Mouse (Mus musculus) hindbrain, embryonic 10.5 days (tissue): ENCODE results near the gene Ndufaf5. TPM values are rescaled to one million over a fixed set of nuclear protein-coding genes. Genes with fewer than 3 reads are reported as not detected.
A peak's percentile ranks its signal among the peaks of the same experiment; 100 is the strongest.

Experiments
- DNase-seq: peaks from one replicate; pipeline ENCODE4 v3.0.0-alpha.2; 2017; ENCODE audit warnings: low spot score
- H3K27ac ChIP-seq: fragments of 300-500 bp; sonication (generic); 2 replicates; pipeline ENCODE4 v1.5.1; 2016; ENCODE audit warnings: mild to moderate bottlenecking, moderate library complexity
- H3K27me3 ChIP-seq: fragments of 300-500 bp; sonication (generic); 2 replicates; pipeline ENCODE4 v1.6.1; 2016; ENCODE audit warnings: mild to moderate bottlenecking; ENCODE audit not compliant: poor library complexity, insufficient read depth, severe bottlenecking
- H3K36me3 ChIP-seq: fragments of 300-500 bp; sonication (generic); 2 replicates; pipeline ENCODE4 v1.6.1; 2016; ENCODE audit warnings: mild to moderate bottlenecking, moderate library complexity
- H3K4me1 ChIP-seq: fragments of 300-500 bp; sonication (generic); replicated peaks from 2 replicates; pipeline ENCODE4 v1.6.1; 2016; ENCODE audit warnings: mild to moderate bottlenecking
- H3K4me3 ChIP-seq: fragments of 300-500 bp; sonication (generic); 2 replicates; pipeline ENCODE4 v1.5.1; 2016; ENCODE audit warnings: mild to moderate bottlenecking, moderate library complexity
- H3K9me3 ChIP-seq: fragments of 300-500 bp; sonication (generic); 2 replicates; pipeline ENCODE4 v1.6.1; 2016; ENCODE audit warnings: mild to moderate bottlenecking, moderate library complexity
- WGBS: fragments of 180-500 bp; shearing (Covaris S2); methylation state at CpG from one replicate; pipeline ENCODE4 v1.1.7; 2016; 5-methylcytosine and 5-hydroxymethylcytosine counted together
- polyA plus RNA-seq: library from polyadenylated mRNA; unstranded; fragments of >200 nt; fragmentation: Nextera tagmentation; extraction: Ambion mirVana; gene quantifications from 2 replicates; pipeline ENCODE4 v1.2.1, GENCODE M21; 2016

Gene Ndufaf5
- polyA plus RNA-seq, 1 experiment from 2014 or later = 29.2 TPM

DNA sequence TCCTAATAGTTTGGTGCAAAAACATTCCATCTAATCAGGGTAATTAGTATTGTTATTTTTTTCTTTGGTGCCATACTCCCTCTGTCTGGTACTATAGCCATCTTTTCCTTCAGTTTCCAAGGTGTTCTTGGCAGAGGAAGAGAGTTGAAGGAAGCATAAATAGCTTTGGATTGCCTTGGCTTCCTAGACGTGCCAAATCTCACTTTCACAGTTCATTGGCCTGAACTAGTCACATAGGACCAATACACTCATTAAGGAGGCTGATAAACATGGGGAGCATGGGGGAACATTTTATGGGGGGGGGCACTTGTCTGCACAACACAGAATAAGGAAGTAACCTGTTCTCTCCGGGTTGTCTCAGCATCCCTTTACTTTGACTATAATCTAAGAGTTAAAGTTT, 45.0 kb downstream of the Ndufaf5 start:
- H3K36me3 ChIP-seq = no peaks in the 10 kb centered on the region
- peaks cover 5% of the 10 kb centered on the region for H3K4me1 ChIP-seq
- no peaks in the 10 kb centered on the region for H3K27me3 ChIP-seq
- DNase-seq = no peak
- no peak overlapping the region for H3K27ac ChIP-seq
- H3K9me3 ChIP-seq = no peaks in the 10 kb centered on the region
- H3K4me3 ChIP-seq = no peak overlapping the region
- WGBS = 84% methylated on average over 2 of the region's 2 CpGs

DNA sequence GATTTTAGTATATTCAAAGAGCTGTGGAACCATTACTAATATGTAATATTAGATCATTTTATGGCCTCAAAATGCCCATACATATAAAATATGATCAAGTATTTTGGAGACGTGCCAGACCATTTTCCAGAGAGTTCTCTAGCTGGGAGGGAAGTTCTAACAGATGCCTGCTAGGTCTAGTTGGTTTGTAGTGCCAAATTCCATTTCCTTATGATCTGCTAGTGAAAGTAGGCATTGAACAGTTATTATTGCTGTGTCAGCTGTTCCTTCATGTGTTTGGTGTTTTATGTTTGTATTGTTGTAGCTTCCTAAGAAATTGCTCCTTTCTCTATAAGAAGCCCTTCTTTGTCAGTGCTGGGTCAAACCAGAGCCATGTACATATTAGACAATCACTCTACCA, 45.5 kb downstream of the Ndufaf5 start:
- 78% methylated on average over 1 of the region's 1 CpGs for WGBS
- Histone ChIP-seq H3K4me1 (peaks cover 6% of the 10 kb centered on the region), H3K27ac (no peak overlapping the region), H3K36me3 (no peaks in the 10 kb centered on the region), H3K27me3 (no peaks in the 10 kb centered on the region), H3K4me3 (no peak overlapping the region), H3K9me3 (no peaks in the 10 kb centered on the region)
- DNase-seq = no peak

DNA sequence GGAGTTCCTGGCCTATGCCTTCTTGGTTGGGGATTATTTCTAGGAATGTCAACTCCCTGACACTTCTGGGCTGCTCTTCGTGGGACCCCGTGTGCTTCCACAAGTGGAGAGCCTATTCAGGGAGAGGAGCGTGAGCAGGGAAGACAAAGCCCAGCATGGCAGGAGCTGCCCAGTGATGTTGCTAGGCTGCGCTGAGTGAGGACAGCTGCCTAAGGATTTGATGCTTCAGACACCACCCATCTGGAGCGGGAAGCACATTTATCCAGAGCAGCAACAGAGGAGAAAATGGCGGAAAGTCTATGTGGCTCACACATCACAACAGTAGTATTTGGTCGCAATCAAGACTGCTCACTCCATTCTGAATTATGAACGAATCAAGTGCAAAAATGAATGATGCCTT, 49.9 kb downstream of the Ndufaf5 start:
- H3K27me3 ChIP-seq = no peaks in the 10 kb centered on the region
- H3K4me3 ChIP-seq = no peak overlapping the region
- H3K27ac ChIP-seq = no peak overlapping the region; the same call in 1 of the 2 replicates
- WGBS = 46% methylated on average over 8 of the region's 8 CpGs
- H3K36me3 ChIP-seq = no peaks in the 10 kb centered on the region
- H3K9me3 ChIP-seq = no peaks in the 10 kb centered on the region
- peaks cover 6% of the 10 kb centered on the region for H3K4me1 ChIP-seq
- peak; percentile 23 for DNase-seq

DNA sequence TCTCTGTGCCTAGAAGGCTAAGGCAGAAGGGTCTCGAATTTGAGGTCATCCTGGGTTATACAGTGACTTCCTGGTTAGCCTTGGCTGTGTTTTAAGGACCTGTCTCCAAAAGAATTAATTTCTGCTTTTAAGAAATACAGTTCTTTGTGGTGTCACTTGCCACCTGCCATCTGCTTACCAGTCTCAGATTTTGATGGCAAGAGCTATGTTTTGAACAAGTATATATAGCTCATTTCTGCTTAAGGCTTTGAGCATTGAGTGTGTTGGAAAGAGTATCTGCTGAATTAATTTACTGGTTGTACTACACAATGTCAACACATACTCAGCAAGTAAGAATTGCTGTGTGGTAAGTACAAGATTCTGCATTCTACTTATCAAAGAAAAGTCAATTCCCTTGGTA, 59.8 kb downstream of the Ndufaf5 start:
- Histone ChIP-seq H3K36me3 (no peaks in the 10 kb centered on the region), H3K27ac (no peak overlapping the region), H3K9me3 (no peaks in the 10 kb centered on the region), H3K27me3 (no peaks in the 10 kb centered on the region), H3K4me3 (no peak overlapping the region), H3K4me1 (no peaks in the 10 kb centered on the region)
- DNase-seq = no peak
- WGBS = 71% methylated on average over 1 of the region's 1 CpGs

DNA sequence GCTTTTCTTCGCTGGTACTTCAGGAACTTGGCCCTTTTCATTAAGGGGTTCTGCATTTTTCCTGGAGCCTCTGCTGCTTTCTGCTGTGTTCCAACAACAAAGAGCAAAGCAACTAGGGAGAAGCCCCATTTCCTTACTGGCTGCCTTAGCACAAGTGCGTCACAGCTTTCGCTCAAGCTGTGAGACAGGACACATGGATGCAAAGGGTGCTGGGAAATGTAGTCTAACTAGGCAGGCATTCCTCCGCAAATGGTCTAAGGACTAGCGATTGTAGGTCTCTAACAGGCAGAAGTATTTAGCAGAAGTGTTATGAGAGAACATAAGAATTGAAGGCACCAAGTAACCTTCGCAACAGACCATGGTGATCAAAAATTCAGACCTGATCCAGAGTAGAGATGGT, 66.8 kb downstream of the Ndufaf5 start:
- Histone ChIP-seq H3K36me3 (no peaks in the 10 kb centered on the region), H3K27ac (no peak overlapping the region), H3K4me3 (no peak overlapping the region), H3K27me3 (no peaks in the 10 kb centered on the region), H3K4me1 (no peaks in the 10 kb centered on the region), H3K9me3 (no peaks in the 10 kb centered on the region)
- DNase-seq = peak; percentile 8
- 47% methylated on average over 6 of the region's 6 CpGs for WGBS

DNA sequence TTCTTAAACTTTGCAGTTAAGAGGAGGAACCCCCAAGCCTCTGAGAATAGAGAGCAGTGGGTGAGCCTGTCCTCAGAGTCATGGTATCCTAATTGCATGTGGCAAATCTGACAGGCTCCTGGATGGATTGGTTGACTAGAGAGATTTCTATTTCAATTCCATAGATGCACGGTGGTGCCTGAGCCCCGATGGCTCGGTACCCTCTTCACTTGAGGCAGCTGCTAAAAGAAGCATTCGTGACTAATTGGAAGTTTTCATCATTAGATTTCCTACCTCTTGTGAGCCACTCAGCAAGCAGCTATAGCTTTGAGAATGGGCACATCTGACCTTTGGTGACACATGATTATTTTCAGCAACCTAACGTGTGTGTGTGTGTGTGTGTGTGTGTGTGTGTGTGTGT, 71.9 kb downstream of the Ndufaf5 start:
- WGBS = 73% methylated on average over 5 of the region's 5 CpGs
- no peak for DNase-seq
- no peak overlapping the region for H3K4me3 ChIP-seq
- no peak overlapping the region for H3K27ac ChIP-seq
- H3K27me3 ChIP-seq = no peaks in the 10 kb centered on the region
- no peaks in the 10 kb centered on the region for H3K4me1 ChIP-seq
- no peaks in the 10 kb centered on the region for H3K36me3 ChIP-seq
- H3K9me3 ChIP-seq = no peaks in the 10 kb centered on the region

DNA sequence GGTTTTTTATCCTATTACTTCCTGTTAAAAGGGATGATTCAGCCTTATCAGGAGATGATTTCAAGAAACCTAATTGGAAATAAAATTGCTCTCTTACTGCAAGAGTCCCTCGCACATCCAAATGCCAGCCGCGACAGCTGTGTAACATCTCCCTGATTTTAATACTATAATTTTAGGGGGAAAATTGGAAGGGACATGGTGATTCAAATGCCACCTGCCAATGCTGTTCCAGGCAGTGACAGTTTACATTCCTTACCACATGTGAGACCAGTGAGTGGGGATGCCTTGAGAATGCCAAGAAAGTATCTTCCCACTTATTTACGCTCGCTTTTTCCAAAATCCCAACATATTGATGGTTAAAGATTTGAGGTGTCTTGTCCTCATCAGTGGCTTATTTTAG, 72.7 kb downstream of the Ndufaf5 start:
- no peak for DNase-seq
- Histone ChIP-seq H3K9me3 (no peaks in the 10 kb centered on the region), H3K4me3 (no peak overlapping the region), H3K36me3 (no peaks in the 10 kb centered on the region), H3K27me3 (no peaks in the 10 kb centered on the region), H3K4me1 (no peaks in the 10 kb centered on the region), H3K27ac (no peak overlapping the region)
- WGBS = 96% methylated on average over 5 of the region's 5 CpGs

Other genes starting within 250 kb of the Ndufaf5 start
- 14.8 and 16.7 TPM in 2 replicates for gene Tasp1, start 103.8 kb upstream of the Ndufaf5 start, polyA plus RNA-seq
- not detected in 2 replicates for gene Gm17374, start 18.6 kb upstream of the Ndufaf5 start, polyA plus RNA-seq
- gene Esf1, start 85 bp upstream of the Ndufaf5 start, polyA plus RNA-seq = 16.5 and 26.4 TPM in 2 replicates
- gene Sel1l2, start 219.1 kb downstream of the Ndufaf5 start, polyA plus RNA-seq = not detected in 2 replicates
- 38.0 and 41.9 TPM in 2 replicates for gene Macrod2, start 224.7 kb downstream of the Ndufaf5 start, polyA plus RNA-seq